Mouse (Mus musculus): ENCODE results near the gene Ganab.
A peak's percentile ranks its signal among the peaks of the same experiment; 100 is the strongest.

- no peak for TF ChIP-seq CTCF (IDR thresholded peaks at IDR 0.05; ENCODE audit: extremely low read depth, insufficient read depth, insufficient read length, insufficient replicate concordance)
- TF ChIP-seq POLR2A (IDR thresholded peaks at IDR 0.05; ENCODE audit: low read depth, low read length) = peak; percentile 61
Observed at GRCm38 (mm10) chr19:8920073-8920736, 22.3 kb downstream of the Ganab start, which contains the start of gene B3gat3.
